Mouse (Mus musculus) megakaryocyte, embryonic 14.5 days (primary cell): Measurements from ENCODE around the gene Slc39a7.

Experiments used
- FLI1 ChIP-seq: IDR thresholded peaks from 2 replicates; pipeline ENCODE4 v1.6.1; 2012; ENCODE audit warnings: low read length, inconsistent platforms, mixed read lengths
- GATA1 ChIP-seq: IDR thresholded peaks from 3 replicates; pipeline ENCODE4 v1.6.1; 2012; ENCODE audit warnings: mixed read lengths, low read length, inconsistent platforms, borderline replicate concordance

DNA sequence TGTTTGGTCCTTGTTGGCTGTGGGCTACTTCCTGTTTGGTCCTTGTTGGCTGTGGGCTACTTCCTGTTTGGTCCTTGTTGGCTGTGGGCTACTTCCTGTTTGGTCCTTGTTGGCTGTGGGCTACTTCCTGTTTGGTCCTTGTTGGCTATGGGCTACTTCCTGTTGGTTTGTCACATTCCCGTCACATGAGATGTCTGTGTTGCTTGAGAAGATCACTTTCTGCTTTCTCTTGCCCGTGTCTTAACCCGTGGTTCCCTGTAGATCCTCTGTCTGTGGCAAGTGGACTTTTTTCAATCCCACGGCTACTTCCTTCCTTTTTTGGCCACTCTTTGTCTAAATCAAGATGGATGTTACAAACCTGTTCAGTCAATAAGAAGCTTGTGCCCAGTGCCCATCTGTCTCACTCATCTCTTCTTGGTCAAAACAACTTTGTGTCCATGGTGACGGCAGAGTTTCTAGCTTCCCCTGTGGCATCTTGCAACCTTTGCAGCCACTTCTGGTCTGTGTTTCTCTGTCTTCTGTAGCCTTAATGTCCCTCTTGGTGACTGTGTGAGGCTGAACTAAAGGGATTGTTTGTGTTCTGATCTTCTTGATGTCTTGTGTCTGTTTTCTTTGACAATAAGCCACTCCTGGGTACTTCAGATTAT, 16.0 kb upstream of the Slc39a7 start:
- TF ChIP-seq GATA1 = no peak
- TF ChIP-seq FLI1 = 0 out of 2 replicates have a peak, but pooled peaks have one; percentile 52
